Mouse (Mus musculus) E14TG2a.4 (cell line): ENCODE data around the gene Myrip.
A peak's percentile ranks its signal among the peaks of the same experiment; 100 is the strongest.

ENCODE experiments used
- H3K27me3 ChIP-seq: 2 replicates; pipeline ENCODE4 v1.6.1; 2014; ENCODE audit warnings: low read length, control low read depth; ENCODE audit not compliant: insufficient read depth
- H3K36me3 ChIP-seq: 2 replicates; pipeline ENCODE4 v1.6.1; 2014; ENCODE audit warnings: low read length, control low read depth; ENCODE audit not compliant: insufficient read depth
- H3K4me1 ChIP-seq: replicated peaks from 2 replicates; pipeline ENCODE4 v1.6.1; 2014; ENCODE audit warnings: low read depth, low read length, control low read depth
- H3K4me3 ChIP-seq: replicated peaks from 2 replicates; pipeline ENCODE4 v1.5.1; 2014; ENCODE audit warnings: mild to moderate bottlenecking, low read length
- H3K9me3 ChIP-seq: 2 replicates; pipeline ENCODE4 v1.6.1; 2014; ENCODE audit warnings: low read length, control low read depth
- CTCF ChIP-seq: conservative IDR thresholded peaks from 2 replicates; pipeline ENCODE4 v1.5.1; 2014; ENCODE audit warnings: low read length
- NANOG ChIP-seq: IDR thresholded peaks from 2 replicates; pipeline ENCODE4 v1.6.1; 2014; ENCODE audit warnings: borderline replicate concordance, low read length, mixed read lengths
- POU5F1 ChIP-seq: IDR thresholded peaks from 2 replicates; pipeline ENCODE4 v1.6.1; 2014; ENCODE audit warnings: low read length, borderline replicate concordance

The Myrip gene

GRCm38 (mm10) chr9:120436854-120437253 lies 135.5 kb downstream of the Myrip start:
- Histone ChIP-seq H3K4me3 (no peak overlapping the region), H3K4me1 (peaks cover 22% of the 10 kb centered on the region), H3K27me3 (peaks cover 10% of the 10 kb centered on the region), H3K36me3 (no peaks in the 10 kb centered on the region), H3K9me3 (peaks cover 6% of the 10 kb centered on the region)
- TF ChIP-seq POU5F1 (no peak), CTCF (no peak), NANOG (no peak)

DNA sequence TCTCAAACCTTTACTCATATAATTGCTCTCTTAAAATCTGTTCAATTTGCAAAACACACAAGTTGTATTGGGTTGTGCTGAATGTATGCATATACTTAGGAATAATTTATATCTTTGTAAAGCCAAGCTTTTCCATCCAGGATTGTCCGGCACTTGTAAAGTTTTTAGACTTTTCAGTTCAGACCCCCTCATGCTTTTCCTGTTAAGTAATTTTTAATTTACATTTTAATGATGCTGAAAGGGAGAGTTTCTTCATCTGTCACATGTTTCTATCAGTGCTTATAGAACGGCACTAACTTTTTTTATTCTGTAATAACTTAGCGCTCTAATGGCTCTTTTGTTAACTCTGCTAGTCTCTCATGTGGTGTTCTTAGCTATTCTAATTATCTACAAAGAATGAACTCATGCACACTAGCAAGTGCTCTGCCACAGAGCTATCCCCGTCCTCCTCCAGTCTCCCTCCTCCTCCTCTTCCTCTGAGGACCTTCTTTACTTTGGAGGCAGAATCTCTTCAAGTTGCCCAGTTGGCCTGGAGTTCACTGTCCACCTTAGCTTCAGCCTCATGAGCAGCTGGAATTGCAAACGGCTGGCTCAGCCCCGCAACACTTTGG lies 136.1 kb downstream of the Myrip start:
- Histone ChIP-seq H3K36me3 (no peaks in the 10 kb centered on the region), H3K27me3 (peaks cover 4% of the 10 kb centered on the region), H3K4me1 (peaks cover 22% of the 10 kb centered on the region), H3K9me3 (peaks cover 6% of the 10 kb centered on the region), H3K4me3 (no peak overlapping the region)
- TF ChIP-seq CTCF (no peak), NANOG (no peak), POU5F1 (no peak)

DNA sequence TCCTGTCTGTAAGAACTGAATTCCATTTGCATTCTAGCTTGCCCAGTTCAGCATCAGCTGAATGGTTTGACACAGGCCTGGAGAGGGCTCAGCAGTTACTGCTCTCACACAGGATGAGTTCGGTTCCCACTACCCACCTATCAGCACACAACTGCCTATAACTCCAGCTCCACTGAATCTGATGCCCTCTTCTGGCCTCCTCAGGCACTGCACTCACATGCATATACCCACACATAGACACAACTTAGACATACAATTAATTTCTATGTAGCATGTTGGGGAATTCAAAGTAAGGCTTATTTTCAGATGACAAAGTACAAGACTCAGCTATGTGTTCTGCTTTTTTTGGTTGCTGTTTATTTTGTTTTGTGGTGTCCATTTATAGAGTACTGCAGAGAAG lies 137.0 kb downstream of the Myrip start:
- TF ChIP-seq NANOG = no peak
- peak; percentile 25; the same call in 1 of the 2 replicates for TF ChIP-seq CTCF
- no peak for TF ChIP-seq POU5F1
- no peak overlapping the region for H3K4me3 ChIP-seq
- no peaks in the 10 kb centered on the region for H3K27me3 ChIP-seq
- H3K9me3 ChIP-seq = peaks cover 6% of the 10 kb centered on the region
- no peaks in the 10 kb centered on the region for H3K36me3 ChIP-seq
- peaks cover 12% of the 10 kb centered on the region for H3K4me1 ChIP-seq

DNA sequence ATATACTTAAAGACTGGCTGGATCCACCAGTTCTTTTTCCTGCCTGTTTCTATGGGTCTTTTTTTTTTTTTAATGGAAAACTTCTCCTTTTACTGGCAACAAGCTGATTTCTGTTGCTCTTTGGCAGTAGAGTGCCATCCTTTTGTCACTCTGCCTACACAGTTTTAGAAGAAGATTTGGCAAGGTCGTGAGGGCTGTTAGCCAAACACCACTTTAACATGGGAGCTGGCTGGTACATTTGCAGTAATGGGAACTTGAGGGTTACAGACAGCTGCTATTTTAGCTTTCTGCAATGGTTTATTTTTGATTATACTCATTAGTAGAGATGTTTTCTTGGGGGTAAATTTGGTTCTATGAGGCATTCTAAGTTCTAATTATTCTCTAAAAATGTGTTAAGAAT lies 137.5 kb downstream of the Myrip start:
- Histone ChIP-seq H3K27me3 (no peaks in the 10 kb centered on the region), H3K9me3 (peaks cover 6% of the 10 kb centered on the region), H3K4me3 (no peak overlapping the region), H3K36me3 (no peaks in the 10 kb centered on the region), H3K4me1 (peaks cover 8% of the 10 kb centered on the region)
- TF ChIP-seq CTCF = no peak

GRCm38 (mm10) chr9:120444642-120445041 lies 143.3 kb downstream of the Myrip start:
- peaks cover 3% of the 10 kb centered on the region; the same call in 1 of the 2 replicates for H3K9me3 ChIP-seq
- H3K4me1 ChIP-seq = no peaks in the 10 kb centered on the region
- H3K36me3 ChIP-seq = no peaks in the 10 kb centered on the region
- no peaks in the 10 kb centered on the region for H3K27me3 ChIP-seq
- no peak overlapping the region for H3K4me3 ChIP-seq
- TF ChIP-seq NANOG (no peak), POU5F1 (no peak), CTCF (no peak)

DNA sequence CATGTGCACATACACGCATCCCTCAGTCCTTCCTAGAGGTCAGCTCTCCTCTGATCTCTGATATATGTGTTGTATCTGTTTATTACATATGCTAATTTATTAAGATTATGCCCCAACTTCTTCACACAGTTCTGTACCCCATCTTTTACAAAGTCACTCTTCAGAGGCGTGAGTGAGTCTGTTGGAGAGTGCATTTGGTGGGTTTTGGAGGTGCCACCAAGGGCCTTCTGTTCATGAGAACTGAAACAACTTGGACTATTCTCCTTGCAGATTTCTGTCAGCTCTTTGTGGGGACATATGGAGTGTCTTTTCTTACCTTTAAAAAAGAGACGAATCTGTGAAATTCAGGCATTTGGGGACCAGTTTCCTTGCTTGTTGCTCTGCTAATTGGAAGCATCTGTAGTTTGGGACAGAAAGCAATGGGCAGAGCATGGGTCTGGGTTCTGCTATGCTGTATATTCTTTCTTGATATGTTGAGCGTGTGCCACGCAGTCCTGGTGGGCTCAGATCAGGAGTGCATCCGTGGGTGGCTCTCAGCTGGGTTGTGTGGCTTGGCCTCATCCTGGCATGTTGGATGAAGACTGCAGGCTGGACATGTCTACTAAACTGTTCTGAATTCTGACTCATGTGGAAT lies 148.5 kb downstream of the Myrip start:
- Histone ChIP-seq H3K9me3 (no peaks in the 10 kb centered on the region), H3K27me3 (no peaks in the 10 kb centered on the region), H3K4me3 (no peak overlapping the region), H3K36me3 (no peaks in the 10 kb centered on the region), H3K4me1 (no peaks in the 10 kb centered on the region)
- TF ChIP-seq POU5F1 (no peak), CTCF (no peak), NANOG (no peak)

- Histone ChIP-seq H3K27me3 (no peaks in the 10 kb centered on the region), H3K9me3 (no peaks in the 10 kb centered on the region), H3K4me1 (peaks cover 14% of the 10 kb centered on the region), H3K4me3 (no peak overlapping the region), H3K36me3 (no peaks in the 10 kb centered on the region)
- no peak for TF ChIP-seq CTCF
- no peak for TF ChIP-seq POU5F1
- TF ChIP-seq NANOG = no peak
These were observed 154.7 kb downstream of the Myrip start for GRCm38 (mm10) chr9:120455768-120456655.

DNA sequence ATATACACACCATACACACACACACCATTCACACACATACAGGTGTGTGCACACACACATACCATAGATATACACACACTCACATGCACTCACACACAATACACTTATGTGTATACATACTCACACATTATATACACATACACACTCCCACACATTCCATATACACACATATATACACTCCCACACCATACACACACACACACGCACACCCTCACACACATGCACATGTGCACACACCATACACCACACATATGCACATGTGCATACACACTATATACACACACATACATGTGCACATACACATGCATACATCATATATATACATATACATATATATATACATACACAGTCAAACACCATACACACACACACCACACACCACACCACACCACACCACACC lies 169.1 kb downstream of the Myrip start:
- H3K9me3 ChIP-seq = no peaks in the 10 kb centered on the region
- H3K4me1 ChIP-seq = no peaks in the 10 kb centered on the region
- H3K27me3 ChIP-seq = no peaks in the 10 kb centered on the region
- H3K36me3 ChIP-seq = no peaks in the 10 kb centered on the region
- TF ChIP-seq POU5F1 (no peak), NANOG (no peak), CTCF (no peak)
- H3K4me3 ChIP-seq = no peak overlapping the region
